Mouse (Mus musculus): Measurements from ENCODE around the gene 0610009B22Rik. TPM values are rescaled to one million over a fixed set of nuclear protein-coding genes. Genes with fewer than 3 reads are reported as not detected.
A peak's percentile ranks its signal among the peaks of the same experiment; 100 is the strongest.

0610009B22Rik gene
- total and polyA plus RNA-seq, 3 experiments = 34.6 to 68.5 (median 41.8) TPM

- Histone ChIP-seq H3K79me2 (replicated peaks; ENCODE audit: control insufficient read depth, extremely low read depth, insufficient read depth, poor library complexity, severe bottlenecking) (no peaks in the 10 kb centered on the region), H3K36me3 (replicated peaks in 1 of 2; ENCODE audit: control insufficient read depth in 1 of 2, insufficient read depth in 1 of 2, low read length in 1 of 2) (peaks cover 47 to 83% of the 10 kb centered on the region in 2 experiments)
- dilution Hi-C loops (cut with MboI; ENCODE audit: extremely low pct_ligation_motif_present, extremely low pct_unique_long_range_greater_than_20kb, low sequenced_read_pairs) = no loop called here
Observed at GRCm38 (mm10) chr11:51707080-51707479, 18.4 kb upstream of the 0610009B22Rik start.

GRCm38 (mm10) chr11:51706451-51706850, 17.8 kb upstream of the 0610009B22Rik start:
- H3K4me3 ChIP-seq (replicated peaks in 1 of 3; ENCODE audit: low read depth in 2 of 3, low read length in 2 of 3, poor library complexity in 1 of 3) = no peak overlapping the region
- peaks cover 46 to 83% of the 10 kb centered on the region in 2 experiments for H3K36me3 ChIP-seq (replicated peaks in 1 of 2; ENCODE audit: control insufficient read depth in 1 of 2, insufficient read depth in 1 of 2, low read length in 1 of 2)
- TF ChIP-seq MAFK (IDR thresholded peaks at IDR 0.05; ENCODE audit: insufficient replicate concordance, low read length) = peak; percentile 74; the same call in 1 of the 2 replicates
- no peak for TF ChIP-seq CHD2 (IDR thresholded peaks at IDR 0.05; ENCODE audit: low read length)
- no peak overlapping the region for H3K4me2 ChIP-seq (ENCODE audit: insufficient read depth, low read depth, poor library complexity, severe bottlenecking)
- no peak for DNase-seq (ENCODE audit: extremely low read depth)
- H3K9me3 ChIP-seq (replicated peaks; ENCODE audit: low read length) = no peaks in the 10 kb centered on the region
- no peaks in the 10 kb centered on the region for H3K27me3 ChIP-seq (replicated peaks)
- peak overlapping the region; percentile 69 for H3K27ac ChIP-seq (ENCODE audit: insufficient read depth, low read depth)
- in situ Hi-C loops (cut with MboI; ENCODE audit: low pct_ligation_motif_present, low pct_unique_long_range_greater_than_20kb, low sequenced_read_pairs) (loop anchor here (25.0 kb wide), 1 partner anchor 444 kb away; the partner anchor contains the start of genes BC049762 and Clk4), dilution Hi-C loops (cut with MboI; ENCODE audit: extremely low pct_ligation_motif_present, extremely low pct_unique_long_range_greater_than_20kb, low sequenced_read_pairs) (no loop called here)
- H3K4me1 ChIP-seq (ENCODE audit: control insufficient read depth in 1 of 2, insufficient read depth in 2 of 2) = peaks cover 2 to 15% of the 10 kb centered on the region in 2 experiments
- H3K79me2 ChIP-seq (replicated peaks; ENCODE audit: control insufficient read depth, extremely low read depth, insufficient read depth, poor library complexity, severe bottlenecking) = no peaks in the 10 kb centered on the region
- no peak overlapping the region for H3K9ac ChIP-seq (ENCODE audit: insufficient read depth, low read depth)

More at GRCm38 (mm10) chr11:51707080-51707479, 18.4 kb upstream of the 0610009B22Rik start:
- in situ Hi-C loops (cut with MboI; ENCODE audit: low pct_ligation_motif_present, low pct_unique_long_range_greater_than_20kb, low sequenced_read_pairs) = loop anchor here (25.0 kb wide), 1 partner anchor 445 kb away; the partner anchor contains the start of genes BC049762 and Clk4
- peaks cover 2 to 15% of the 10 kb centered on the region in 2 experiments for H3K4me1 ChIP-seq (ENCODE audit: control insufficient read depth in 1 of 2, insufficient read depth in 2 of 2)
- H3K9ac ChIP-seq (ENCODE audit: insufficient read depth, low read depth) = no peak overlapping the region
- no peak for TF ChIP-seq ZKSCAN1 (IDR thresholded peaks at IDR 0.05; ENCODE audit: borderline replicate concordance, low read depth, low read length)
- no peak for TF ChIP-seq HCFC1 (IDR thresholded peaks at IDR 0.05; ENCODE audit: low read depth, low read length)
- H3K4me2 ChIP-seq (ENCODE audit: insufficient read depth, low read depth, poor library complexity, severe bottlenecking) = no peak overlapping the region
- no peaks in the 10 kb centered on the region for H3K9me3 ChIP-seq (replicated peaks; ENCODE audit: low read length)
- H3K27ac ChIP-seq (ENCODE audit: insufficient read depth, low read depth) = no peak overlapping the region
- H3K4me3 ChIP-seq (replicated peaks in 1 of 3; ENCODE audit: low read depth in 2 of 3, low read length in 2 of 3, poor library complexity in 1 of 3) = no peak overlapping the region
- H3K27me3 ChIP-seq (replicated peaks) = no peaks in the 10 kb centered on the region
- DNase-seq (ENCODE audit: extremely low read depth) = no peak

- Histone ChIP-seq H3K4me2 (ENCODE audit: insufficient read depth, low read depth, poor library complexity, severe bottlenecking) (no peak overlapping the region), H3K4me3 (replicated peaks in 1 of 3; ENCODE audit: low read depth in 2 of 3, low read length in 2 of 3, poor library complexity in 1 of 3) (no peak overlapping the region), H3K9me3 (replicated peaks; ENCODE audit: low read length) (peaks cover 3% of the 10 kb centered on the region), H3K79me2 (replicated peaks; ENCODE audit: control insufficient read depth, extremely low read depth, insufficient read depth, poor library complexity, severe bottlenecking) (no peaks in the 10 kb centered on the region), H3K4me1 (ENCODE audit: control insufficient read depth in 1 of 2, insufficient read depth in 2 of 2) (peaks cover 2 to 15% of the 10 kb centered on the region in 2 experiments), H3K9ac (ENCODE audit: insufficient read depth, low read depth) (no peak overlapping the region), H3K27ac (ENCODE audit: insufficient read depth, low read depth) (no peak overlapping the region), H3K27me3 (replicated peaks) (no peaks in the 10 kb centered on the region), H3K36me3 (replicated peaks in 1 of 2; ENCODE audit: control insufficient read depth in 1 of 2, insufficient read depth in 1 of 2, low read length in 1 of 2) (peaks cover 62 to 89% of the 10 kb centered on the region in 2 experiments)
- dilution Hi-C loops (cut with MboI; ENCODE audit: extremely low pct_ligation_motif_present, extremely low pct_unique_long_range_greater_than_20kb, low sequenced_read_pairs) = no loop called here
- in situ Hi-C loops (cut with MboI; ENCODE audit: low pct_ligation_motif_present, low pct_unique_long_range_greater_than_20kb, low sequenced_read_pairs) = loop anchor here (25.0 kb wide), 1 partner anchor 441 kb away; the partner anchor contains the start of genes BC049762 and Clk4
- TF ChIP-seq MAX (IDR thresholded peaks at IDR 0.05; ENCODE audit: low read length) = no peak
- no peak for TF ChIP-seq TBP (conservative IDR thresholded peaks at IDR 0.05; ENCODE audit: low read depth, low read length)
- TF ChIP-seq KAT2A (IDR thresholded peaks at IDR 0.05; ENCODE audit: insufficient replicate concordance, low read length) = no peak
- TF ChIP-seq ELF1 (IDR thresholded peaks at IDR 0.05; ENCODE audit: low read depth, low read length) = no peak
- no peak for TF ChIP-seq IRF4 (IDR thresholded peaks at IDR 0.05; ENCODE audit: low read depth, low read length)
- TF ChIP-seq GABPA (IDR thresholded peaks at IDR 0.05; ENCODE audit: insufficient replicate concordance, low read depth, low read length) = no peak
- TF ChIP-seq NRF1 (IDR thresholded peaks at IDR 0.05; ENCODE audit: low read depth, low read length) = no peak
- peak; percentile 38 to 67 for TF ChIP-seq CTCF (conservative IDR thresholded peaks at IDR 0.05 in 1 of 2, IDR thresholded peaks at IDR 0.05 in 1 of 2; ENCODE audit: low read depth in 2 of 2, low read length in 2 of 2)
- no peak for TF ChIP-seq CHD1 (IDR thresholded peaks at IDR 0.05; ENCODE audit: low read depth, low read length)
- TF ChIP-seq JUND (conservative IDR thresholded peaks at IDR 0.05; ENCODE audit: low read depth, low read length) = peak; percentile 33; the same call in 1 of the 2 replicates
- DNase-seq (ENCODE audit: extremely low read depth) = peak; percentile 60
Observed at GRCm38 (mm10) chr11:51703379-51703998, 14.8 kb upstream of the 0610009B22Rik start.
